10 mouse cellular contexts compared by ENCODE assay signal in genomic region chr10:60046696-60047095, GRCm38 (mm10). TPM values are rescaled to one million over a fixed set of nuclear protein-coding genes. Genes with fewer than 3 reads are reported as not detected.
DNase-seq lines count a peak whose midpoint lies in the region; ATAC-seq and TF ChIP-seq lines count a peak whose summit lies in the region.
"Had no signal": no experiment of that assay in that cellular context is flagged by ENCODE, and none has a peak within 500 bp of the region (broad histone marks: within the 10 kb centered on the region; RNA-seq: fewer than 3 reads in every experiment).

No protein-coding gene starts in this region.

- CTCF ChIA-PET in Patski (lab: Charles Lee): interaction anchor here (1.0 to 2.4 kb wide), 4 partner anchors 12 to 153 kb away, joined by 3 to 8 read pairs (median 5); no protein-coding TSS in a partner anchor

- DNase-seq in hindbrain, embryonic 14.5 days (ENCODE audit: low spot score): peak; percentile 51
- peak; percentile 68 for DNase-seq in Patski (ENCODE audit: low read depth, low spot score)
- DNase-seq in cerebellum, adult 9-11 months: peak; percentile 31
- DNase-seq in left cerebral cortex, postnatal 25 days (ENCODE audit: low spot score in 2 of 2): peak; percentile 28 to 61
- no peak for DNase-seq in spleen, postnatal 4 days (ENCODE audit: low spot score in 2 of 2)
- no peak for DNase-seq in retina, postnatal 1 day

- H3K9me3 ChIP-seq in hindbrain, embryonic 14.5 days (ENCODE audit: control insufficient read depth, low read length): no peaks in the 10 kb centered on the region
- H3K9me3 ChIP-seq in hindbrain, embryonic 12.5 days (replicated peaks): no peaks in the 10 kb centered on the region
- H3K9me3 ChIP-seq: hindbrain, embryonic 10.5 days had no signal

- 38% methylated on average over 5 of the region's 5 CpGs for WGBS in hindbrain, embryonic 14.5 days
- WGBS in hindbrain, embryonic 12.5 days: 52% methylated on average over 5 of the region's 5 CpGs

- TF ChIP-seq CTCF in Patski (IDR thresholded peaks at IDR 0.05): no peak

- H3K36me3 ChIP-seq in hindbrain, embryonic 14.5 days (replicated peaks; ENCODE audit: control insufficient read depth, insufficient read depth): 0 out of 2 replicates have a peak, but pooled peaks cover 9% of the 10 kb centered on the region
- H3K36me3 ChIP-seq in hindbrain, embryonic 12.5 days: peaks cover 9% of the 10 kb centered on the region; the same call in 1 of the 2 replicates

- H3K4me3 ChIP-seq in hindbrain, embryonic 14.5 days (replicated peaks; ENCODE audit: low read length): no peak overlapping the region
- no peak overlapping the region for H3K4me3 ChIP-seq in hindbrain, embryonic 12.5 days
- H3K4me3 ChIP-seq: hindbrain, embryonic 10.5 days had no signal

- no peak overlapping the region for H3K9ac ChIP-seq in hindbrain, embryonic 14.5 days
- H3K9ac ChIP-seq in hindbrain, embryonic 12.5 days: no peak overlapping the region
- H3K9ac ChIP-seq: liver, embryonic 14.5 days had no signal

- H3K27ac ChIP-seq in hindbrain, embryonic 14.5 days: no peak overlapping the region
- H3K27ac ChIP-seq in hindbrain, embryonic 12.5 days: no peak overlapping the region
- H3K27ac ChIP-seq: hindbrain, embryonic 10.5 days; liver, embryonic 14.5 days had no signal

- no peaks in the 10 kb centered on the region for H3K27me3 ChIP-seq in hindbrain, embryonic 14.5 days (ENCODE audit: control insufficient read depth, insufficient read depth, low read length)
- H3K27me3 ChIP-seq in hindbrain, embryonic 12.5 days: no peaks in the 10 kb centered on the region
- no peaks in the 10 kb centered on the region for H3K27me3 ChIP-seq in Patski

- intact Hi-C loops in left cerebral cortex, postnatal 25 days (cut with DNase I): no loop called here

- POLR2A ChIA-PET in Patski (lab: Charles Lee): interaction anchor here (1.4 kb wide), 1 partner anchor 49 kb away, joined by 3 read pairs; no protein-coding TSS in a partner anchor

- no peaks in the 10 kb centered on the region for H3K4me1 ChIP-seq in hindbrain, embryonic 14.5 days (replicated peaks; ENCODE audit: control insufficient read depth, insufficient read depth, low read length)
- no peaks in the 10 kb centered on the region for H3K4me1 ChIP-seq in hindbrain, embryonic 12.5 days
- H3K4me1 ChIP-seq: hindbrain, embryonic 10.5 days had no signal

- no peak overlapping the region for H3K4me2 ChIP-seq in hindbrain, embryonic 14.5 days (replicated peaks)
- no peak overlapping the region for H3K4me2 ChIP-seq in hindbrain, embryonic 12.5 days (replicated peaks)

- ATAC-seq in hindbrain, embryonic 14.5 days (ENCODE audit: low FRiP score): no peak
- ATAC-seq in hindbrain, embryonic 12.5 days (ENCODE audit: low FRiP score): no peak
- peak; percentile 51 for ATAC-seq in Patski
- ATAC-seq in megakaryocyte progenitor cell, adult 5-6 weeks (replicated peaks; ENCODE audit: poor library complexity): no peak

- in situ Hi-C loops in Patski (cut with MboI; ENCODE audit: low pct_unique_long_range_greater_than_20kb): no loop called here

RNA-seq across cellular contexts. Expression of gene Anapc16, which starts 43.8 kb away (rescaled TPM):
- 94.2 and 110 TPM in 2 replicates for polyA plus RNA-seq in hindbrain, embryonic 14.5 days (2014; fragmentation: Nextera tagmentation; extraction: Ambion mirVana)
- 113 and 119 TPM in 2 replicates for polyA plus RNA-seq in hindbrain, embryonic 12.5 days (2016; fragmentation: Nextera tagmentation; extraction: Ambion mirVana)
- 67.8 TPM for polyA plus RNA-seq in Patski (2021)
- 10 to 100 TPM; 62.9 to 63.5 TPM for total RNA-seq in left cerebral cortex, postnatal 25 days (2021)
- total RNA-seq in megakaryocyte progenitor cell, adult 5-6 weeks (2015): 54.5 and 55.9 TPM in 2 replicates
- total RNA-seq in megakaryocyte progenitor cell, adult 5-6 weeks (2017): 32.6 and 35.1 TPM in 2 replicates

RNA-seq across cellular contexts. Expression of gene Ascc1, which starts 44.1 kb away (rescaled TPM):
- 45.6 and 45.9 TPM in 2 replicates for polyA plus RNA-seq in hindbrain, embryonic 14.5 days (2014; fragmentation: Nextera tagmentation; extraction: Ambion mirVana)
- 36.3 and 38.0 TPM in 2 replicates for polyA plus RNA-seq in hindbrain, embryonic 12.5 days (2016; fragmentation: Nextera tagmentation; extraction: Ambion mirVana)
- 34.4 TPM for polyA plus RNA-seq in Patski (2021)
- 10 to 100 TPM; 15.1 to 15.5 TPM for total RNA-seq in left cerebral cortex, postnatal 25 days (2021)
- total RNA-seq in megakaryocyte progenitor cell, adult 5-6 weeks (2015): 38.3 and 38.9 TPM in 2 replicates
- 27.8 and 33.2 TPM in 2 replicates for total RNA-seq in megakaryocyte progenitor cell, adult 5-6 weeks (2017)

RNA-seq across cellular contexts. Expression of gene Spock2, which starts 59.3 kb away (rescaled TPM):
- 85.3 and 88.8 TPM in 2 replicates for polyA plus RNA-seq in hindbrain, embryonic 14.5 days (2014; fragmentation: Nextera tagmentation; extraction: Ambion mirVana)
- 35.4 and 38.6 TPM in 2 replicates for polyA plus RNA-seq in hindbrain, embryonic 12.5 days (2016; fragmentation: Nextera tagmentation; extraction: Ambion mirVana)
- 0.08 TPM for polyA plus RNA-seq in Patski (2021)
- 100 to 1,000 TPM; 588 to 602 TPM for total RNA-seq in left cerebral cortex, postnatal 25 days (2021)
- total RNA-seq in megakaryocyte progenitor cell, adult 5-6 weeks (2015): 0.02 TPM in 1 of 2 replicates, not detected in the other
- total RNA-seq in megakaryocyte progenitor cell, adult 5-6 weeks (2017): not detected in 2 replicates

Comparison
In these comparisons a context has a peak if more than half of its experiments do, and no peak if none do; other contexts are left out.
1. DNase-seq: peak in hindbrain, embryonic 14.5 days (single experiment), Patski (single experiment), cerebellum, adult 9-11 months (single experiment) and left cerebral cortex, postnatal 25 days (2 of 2); none in spleen, postnatal 4 days (0 of 2) and retina, postnatal 1 day (single experiment).
2. RNA of gene Spock2, which starts 59.3 kb away (polyA plus RNA-seq): 85.3 to 88.8 TPM in hindbrain, embryonic 14.5 days and 35.4 to 38.6 TPM in hindbrain, embryonic 12.5 days; 0.08 TPM in Patski (single experiment); every median in the first group is over 10 times any median in the second.